Mouse (Mus musculus): ENCODE results near the gene Hypk. TPM values are rescaled to one million over a fixed set of nuclear protein-coding genes. Genes with fewer than 3 reads are reported as not detected.
"Not testable (repeated sequence)": the region's sequence is repeated elsewhere in the genome, so short reads cannot be mapped to it uniquely, and the experiment has no call there.

Gene Hypk
- polyA plus RNA-seq, 1 experiment from 2014 or later: 123 TPM

DNA sequence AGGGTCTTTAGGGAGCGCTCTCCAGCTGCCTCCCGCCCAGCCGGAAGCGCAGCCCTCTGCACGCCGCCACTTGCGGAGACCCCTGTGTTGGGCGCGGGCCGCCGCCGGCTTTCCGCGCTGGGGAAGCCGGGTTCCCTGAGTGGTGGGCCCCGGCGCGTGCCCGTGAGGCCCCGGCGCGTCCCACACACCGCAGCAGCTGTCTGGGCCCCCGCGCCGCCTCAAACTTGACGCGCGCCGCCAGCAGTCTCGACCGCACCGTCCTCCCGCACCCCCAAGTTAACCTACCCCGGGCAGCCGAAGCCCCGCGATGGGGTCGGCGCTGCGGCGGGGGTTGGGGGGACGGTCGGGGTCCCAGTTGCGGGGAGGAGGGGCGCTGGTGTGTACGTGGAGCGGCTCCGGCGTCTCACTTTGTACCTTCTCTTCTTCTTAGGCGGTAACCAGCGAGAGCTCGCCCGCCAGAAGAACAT is 3.5 kb upstream of the Hypk start:
- H3K4me1 ChIP-seq (replicated peaks; ENCODE audit: control insufficient read depth, insufficient read depth, low read length): peaks cover 8% of the 10 kb centered on the region
- H3K4me2 ChIP-seq (ENCODE audit: low read depth, low read length, severe bottlenecking): peak overlapping the region; percentile 94
- under 1% methylated on average over 52 of the region's 54 CpGs for WGBS
- peak overlapping the region; percentile 82 for H3K27ac ChIP-seq (ENCODE audit: low read depth, low read length)
- no peaks in the 10 kb centered on the region for H3K27me3 ChIP-seq (ENCODE audit: control insufficient read depth, insufficient read depth, low read length)
- no peak for DNase-seq (ENCODE audit: low spot score)
- no peaks in the 10 kb centered on the region for H3K9me3 ChIP-seq (ENCODE audit: control insufficient read depth, low read length)
- peak overlapping the region; percentile 99 for H3K4me3 ChIP-seq (ENCODE audit: low read depth, low read length)
- H3K36me3 ChIP-seq (ENCODE audit: control insufficient read depth, insufficient read depth, low read length): no peaks in the 10 kb centered on the region; the same call in none of the 2 replicates
- H3K9ac ChIP-seq (ENCODE audit: low read length): peak overlapping the region; percentile 95
- peak; percentile 66 for ATAC-seq (replicated peaks; ENCODE audit: low FRiP score)

DNA sequence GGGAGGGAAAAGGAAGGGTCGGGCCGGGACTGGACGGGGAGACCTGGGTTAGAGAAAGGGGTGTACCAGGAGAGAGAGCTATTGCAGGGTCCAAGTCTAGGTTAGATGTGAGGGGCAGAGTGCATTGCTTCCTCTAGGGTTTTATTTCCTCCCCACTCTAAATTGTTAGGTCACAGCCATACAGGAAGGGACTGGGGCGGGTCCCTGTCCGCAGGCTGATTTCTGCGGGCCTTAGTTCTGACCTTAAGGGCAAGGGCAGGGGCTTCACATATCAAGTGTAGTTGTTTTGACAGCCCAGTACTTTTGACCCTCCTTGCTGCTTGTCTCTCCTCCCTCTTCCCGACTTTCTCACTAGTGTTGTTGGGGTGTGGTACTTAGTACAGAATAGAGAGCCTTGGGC is 3.0 kb upstream of the Hypk start:
- DNase-seq (ENCODE audit: low spot score): no peak
- H3K4me2 ChIP-seq (ENCODE audit: low read depth, low read length, severe bottlenecking): peak overlapping the region; percentile 94
- no peaks in the 10 kb centered on the region for H3K27me3 ChIP-seq (ENCODE audit: control insufficient read depth, insufficient read depth, low read length)
- 5% methylated on average over 7 of the region's 7 CpGs for WGBS
- peak; percentile 1; the same call in 1 of the 2 replicates for ATAC-seq (replicated peaks; ENCODE audit: low FRiP score)
- no peaks in the 10 kb centered on the region for H3K9me3 ChIP-seq (ENCODE audit: control insufficient read depth, low read length)
- peak overlapping the region; percentile 95 for H3K9ac ChIP-seq (ENCODE audit: low read length)
- no peaks in the 10 kb centered on the region; the same call in none of the 2 replicates for H3K36me3 ChIP-seq (ENCODE audit: control insufficient read depth, insufficient read depth, low read length)
- peak overlapping the region; percentile 82; the same call in 1 of the 2 replicates for H3K27ac ChIP-seq (ENCODE audit: low read depth, low read length)
- H3K4me3 ChIP-seq (ENCODE audit: low read depth, low read length): peak overlapping the region; percentile 99
- H3K4me1 ChIP-seq (replicated peaks; ENCODE audit: control insufficient read depth, insufficient read depth, low read length): peaks cover 8% of the 10 kb centered on the region

DNA sequence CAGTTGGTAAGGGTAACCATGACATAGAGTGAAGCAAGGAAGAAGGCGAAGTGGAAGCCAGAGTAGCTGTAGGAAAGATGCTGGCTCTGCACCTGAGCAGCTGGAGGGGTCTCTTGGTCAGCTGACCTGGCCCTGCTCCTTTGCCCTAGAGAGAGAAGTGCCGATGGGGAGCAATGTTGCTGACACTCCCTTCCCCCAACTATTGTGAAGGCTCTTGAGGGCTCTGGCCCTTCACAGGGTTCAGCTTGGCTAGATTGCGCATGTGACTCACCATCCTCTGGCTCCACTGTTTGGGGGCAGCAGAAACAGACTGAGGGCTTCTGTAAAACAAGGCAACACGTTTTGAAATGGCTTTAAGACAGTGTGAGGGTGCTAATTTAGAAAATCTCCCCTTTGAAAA is 729 bp upstream of the Hypk start:
- Histone ChIP-seq H3K4me3 (ENCODE audit: low read depth, low read length) (no peak overlapping the region), H3K9ac (ENCODE audit: low read length) (no peak overlapping the region), H3K27me3 (ENCODE audit: control insufficient read depth, insufficient read depth, low read length) (no peaks in the 10 kb centered on the region), H3K4me1 (replicated peaks; ENCODE audit: control insufficient read depth, insufficient read depth, low read length) (peaks cover 11% of the 10 kb centered on the region), H3K36me3 (ENCODE audit: control insufficient read depth, insufficient read depth, low read length) (no peaks in the 10 kb centered on the region; the same call in none of the 2 replicates), H3K9me3 (ENCODE audit: control insufficient read depth, low read length) (no peaks in the 10 kb centered on the region), H3K27ac (ENCODE audit: low read depth, low read length) (no peak overlapping the region), H3K4me2 (ENCODE audit: low read depth, low read length, severe bottlenecking) (no peak overlapping the region)
- ATAC-seq (replicated peaks; ENCODE audit: low FRiP score): no peak
- 83% methylated on average over 4 of the region's 4 CpGs for WGBS
- DNase-seq (ENCODE audit: low spot score): no peak

DNA sequence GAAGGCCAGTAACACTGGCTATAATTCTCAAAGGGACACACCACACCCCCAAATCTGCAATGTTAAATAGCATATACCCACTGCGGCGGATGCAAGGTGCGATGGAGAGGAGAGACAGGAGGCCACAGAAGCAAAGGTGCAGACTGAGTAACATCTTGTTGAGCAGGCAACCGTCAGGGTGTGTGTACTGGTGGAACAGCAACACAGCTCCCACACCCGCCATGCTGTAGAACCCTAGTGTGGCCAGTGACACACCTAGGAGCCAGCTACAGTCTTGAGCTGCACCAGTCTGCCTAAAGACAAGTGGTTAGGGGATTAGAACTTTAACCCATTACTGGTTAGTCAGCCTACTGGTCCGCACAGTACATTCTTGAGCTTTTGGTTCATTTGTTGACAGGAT is 827 bp downstream of the Hypk start:
- no peak for ATAC-seq (replicated peaks; ENCODE audit: low FRiP score)
- Histone ChIP-seq H3K9ac (ENCODE audit: low read length) (no peak overlapping the region), H3K4me2 (ENCODE audit: low read depth, low read length, severe bottlenecking) (no peak overlapping the region), H3K36me3 (ENCODE audit: control insufficient read depth, insufficient read depth, low read length) (no peaks in the 10 kb centered on the region; the same call in none of the 2 replicates), H3K27me3 (ENCODE audit: control insufficient read depth, insufficient read depth, low read length) (no peaks in the 10 kb centered on the region), H3K4me1 (replicated peaks; ENCODE audit: control insufficient read depth, insufficient read depth, low read length) (peaks cover 17% of the 10 kb centered on the region), H3K27ac (ENCODE audit: low read depth, low read length) (no peak overlapping the region), H3K9me3 (ENCODE audit: control insufficient read depth, low read length) (no peaks in the 10 kb centered on the region), H3K4me3 (ENCODE audit: low read depth, low read length) (no peak overlapping the region)
- no peak for DNase-seq (ENCODE audit: low spot score)
- 89% methylated on average over 6 of the region's 6 CpGs for WGBS

DNA sequence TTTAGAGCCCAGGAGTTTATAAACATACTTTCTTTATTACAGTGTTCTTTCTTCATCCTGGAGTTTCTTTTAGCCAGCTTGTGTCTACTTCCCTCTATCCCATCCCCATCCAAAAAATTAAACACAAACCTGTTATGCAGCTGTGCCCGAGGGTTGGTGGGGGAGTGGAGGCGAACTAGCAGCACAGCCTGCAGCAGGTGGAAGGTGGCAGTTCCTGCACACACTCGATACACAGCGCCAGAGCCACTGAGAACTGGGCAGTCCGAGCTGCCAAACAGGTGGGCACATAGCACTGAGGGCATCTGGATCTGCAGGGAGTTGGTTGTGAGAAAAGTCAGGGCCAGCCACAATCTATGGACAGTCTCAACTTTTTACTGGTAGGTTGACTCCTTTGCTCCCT is 2.4 kb downstream of the Hypk start:
- Histone ChIP-seq H3K36me3 (ENCODE audit: control insufficient read depth, insufficient read depth, low read length) (no peaks in the 10 kb centered on the region; the same call in none of the 2 replicates), H3K27me3 (ENCODE audit: control insufficient read depth, insufficient read depth, low read length) (no peaks in the 10 kb centered on the region), H3K4me2 (ENCODE audit: low read depth, low read length, severe bottlenecking) (no peak overlapping the region), H3K4me1 (replicated peaks; ENCODE audit: control insufficient read depth, insufficient read depth, low read length) (peaks cover 13% of the 10 kb centered on the region), H3K9me3 (ENCODE audit: control insufficient read depth, low read length) (no peaks in the 10 kb centered on the region), H3K27ac (ENCODE audit: low read depth, low read length) (no peak overlapping the region), H3K4me3 (ENCODE audit: low read depth, low read length) (no peak overlapping the region), H3K9ac (ENCODE audit: low read length) (no peak overlapping the region)
- DNase-seq (ENCODE audit: low spot score) (no peak), ATAC-seq (replicated peaks; ENCODE audit: low FRiP score) (no peak)
- WGBS: 85% methylated on average over 5 of the region's 5 CpGs

DNA sequence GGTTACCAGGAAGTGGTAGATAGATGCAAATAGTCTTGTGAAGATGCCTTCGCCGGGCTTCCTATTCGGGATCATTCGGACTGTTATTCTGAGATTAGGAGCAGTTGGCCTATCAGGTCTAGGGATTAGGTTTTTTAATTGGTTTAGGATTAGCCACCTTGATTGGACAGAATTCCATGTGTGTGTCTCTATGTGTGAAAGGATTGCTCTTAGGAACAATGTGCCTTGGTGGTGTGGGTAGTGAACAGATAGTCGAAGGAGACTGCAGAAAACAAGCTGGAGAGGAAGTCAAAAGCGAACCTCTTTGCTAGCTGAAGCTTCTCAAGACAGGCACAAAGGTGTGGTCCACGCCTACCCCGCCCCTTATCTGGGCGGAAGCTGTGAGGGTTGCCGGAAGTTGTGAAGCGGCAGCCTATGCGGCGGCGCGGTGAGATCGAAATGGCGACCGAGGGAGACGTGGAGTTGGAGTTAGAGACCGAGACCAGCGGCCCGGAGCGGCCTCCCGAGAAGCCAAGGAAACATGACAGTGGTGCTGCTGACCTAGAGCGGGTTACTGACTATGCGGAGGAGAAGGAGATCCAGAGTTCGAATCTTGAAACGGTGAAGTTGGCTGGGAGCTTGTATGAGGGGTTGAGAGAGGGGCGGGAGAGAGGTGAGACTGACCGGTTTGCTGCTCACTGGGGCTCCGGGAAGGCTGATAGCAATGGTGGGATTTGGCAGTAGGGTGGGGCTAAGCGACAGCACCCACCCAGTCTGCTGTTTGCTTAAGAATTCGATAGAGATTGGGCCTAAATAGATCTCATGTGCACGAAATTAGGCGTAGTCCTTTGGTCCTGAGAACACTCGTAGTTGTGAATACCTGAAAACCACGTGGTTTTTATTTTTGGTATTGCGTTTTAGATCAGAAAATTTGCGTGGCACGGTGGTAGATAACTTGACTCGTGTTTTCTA is 3.9 kb downstream of the Hypk start, which contains the start of gene Serinc4:
Gene Serinc4, minus strand, starts transcription at position 90 of the 951 bp plus-strand sequence.
- Histone ChIP-seq H3K27me3 (ENCODE audit: control insufficient read depth, insufficient read depth, low read length) (no peaks in the 10 kb centered on the region), H3K27ac (ENCODE audit: low read depth, low read length) (0 out of 2 replicates have a peak within 1 kb of the TSS, but pooled peaks have one; percentile 12), H3K4me1 (replicated peaks; ENCODE audit: control insufficient read depth, insufficient read depth, low read length) (peaks cover 10% of the 10 kb centered on the region; the same call in 1 of the 2 replicates), H3K36me3 (ENCODE audit: control insufficient read depth, insufficient read depth, low read length) (no peaks in the 10 kb centered on the region; the same call in none of the 2 replicates), H3K9ac (ENCODE audit: low read length) (peak within 1 kb of the TSS; percentile 79), H3K4me3 (ENCODE audit: low read depth, low read length) (peak within 1 kb of the TSS; percentile 83), H3K9me3 (ENCODE audit: control insufficient read depth, low read length) (no peaks in the 10 kb centered on the region), H3K4me2 (ENCODE audit: low read depth, low read length, severe bottlenecking) (peak within 1 kb of the TSS; percentile 72)
- 4% methylated on average over 41 of the region's 41 CpGs for WGBS
- DNase-seq (ENCODE audit: low spot score) (peak; percentile 90), ATAC-seq (replicated peaks; ENCODE audit: low FRiP score) (peak; percentile 92)

DNA sequence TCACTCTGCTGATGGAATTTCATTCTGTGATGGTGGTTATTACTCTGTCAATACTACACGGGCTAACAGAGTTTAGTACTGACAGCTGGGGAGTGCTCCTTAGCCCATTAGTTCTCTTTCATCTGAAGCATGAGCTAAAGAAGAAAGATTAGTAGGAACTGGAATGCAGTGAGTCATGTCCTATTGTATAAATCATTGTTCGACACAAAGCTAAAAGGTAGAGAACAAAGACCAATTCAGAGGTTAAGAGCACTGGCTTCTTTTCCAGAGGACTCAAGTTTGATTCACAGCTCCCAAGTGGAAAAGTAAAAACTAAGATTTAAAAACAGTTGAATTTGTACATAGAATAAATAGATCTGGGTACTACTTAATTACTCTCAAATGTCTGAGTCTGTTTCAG is 7.0 kb downstream of the Hypk start:
- Histone ChIP-seq H3K27ac (ENCODE audit: low read depth, low read length) (no peak overlapping the region), H3K4me2 (ENCODE audit: low read depth, low read length, severe bottlenecking) (no peak overlapping the region), H3K4me1 (replicated peaks; ENCODE audit: control insufficient read depth, insufficient read depth, low read length) (peaks cover 10% of the 10 kb centered on the region; the same call in 1 of the 2 replicates), H3K9me3 (ENCODE audit: control insufficient read depth, low read length) (no peaks in the 10 kb centered on the region), H3K9ac (ENCODE audit: low read length) (no peak overlapping the region), H3K27me3 (ENCODE audit: control insufficient read depth, insufficient read depth, low read length) (no peaks in the 10 kb centered on the region), H3K4me3 (ENCODE audit: low read depth, low read length) (no peak overlapping the region), H3K36me3 (ENCODE audit: control insufficient read depth, insufficient read depth, low read length) (no peaks in the 10 kb centered on the region)
- no peak for DNase-seq (ENCODE audit: low spot score)
- ATAC-seq (replicated peaks; ENCODE audit: low FRiP score): no peak
- 60% methylated on average over 2 of the region's 2 CpGs for WGBS

DNA sequence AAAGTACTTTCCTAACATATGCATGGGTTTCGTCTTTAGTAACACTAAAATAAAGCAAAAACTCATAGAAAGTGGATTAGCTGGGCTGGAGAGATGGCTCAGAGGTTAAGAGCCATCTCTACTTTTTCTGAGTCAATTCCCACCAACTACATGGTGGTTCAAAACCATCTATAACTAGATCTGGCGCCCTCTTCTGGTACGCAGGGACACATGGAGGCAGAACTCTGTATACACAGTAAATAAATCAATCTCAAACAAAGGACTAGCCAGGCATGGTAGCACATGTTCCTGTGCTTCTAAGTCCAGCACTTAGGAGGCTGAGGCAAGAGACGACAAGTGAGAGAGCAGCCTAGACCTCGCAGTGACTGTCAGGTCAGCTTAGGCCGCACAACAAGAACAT is 15.9 kb downstream of the Hypk start:
- H3K27me3 ChIP-seq (ENCODE audit: control insufficient read depth, insufficient read depth, low read length); H3K36me3 ChIP-seq (ENCODE audit: control insufficient read depth, insufficient read depth, low read length); H3K27ac ChIP-seq (ENCODE audit: low read depth, low read length); H3K9me3 ChIP-seq (ENCODE audit: control insufficient read depth, low read length); H3K9ac ChIP-seq (ENCODE audit: low read length); H3K4me1 ChIP-seq (replicated peaks; ENCODE audit: control insufficient read depth, insufficient read depth, low read length); H3K4me2 ChIP-seq (ENCODE audit: low read depth, low read length, severe bottlenecking); DNase-seq (ENCODE audit: low spot score); ATAC-seq (replicated peaks; ENCODE audit: low FRiP score); H3K4me3 ChIP-seq (ENCODE audit: low read depth, low read length): not testable (repeated sequence)
- whole genome bisulfite sequencing: 100% methylated on average over 1 of the region's 6 CpGs
